Mouse (Mus musculus) intestine, embryonic 16.5 days (tissue): ENCODE measurements around the gene Fam184b. TPM values are rescaled to one million over a fixed set of nuclear protein-coding genes. Genes with fewer than 3 reads are reported as not detected.
A peak's percentile ranks its signal among the peaks of the same experiment; 100 is the strongest.

Source experiments
- ATAC-seq: fragments of 200-750 bp; cut with Nextera tagmentation; 2 replicates; pipeline ENCODE4 v1.8.0; 2017; ENCODE audit warnings: moderate TSS enrichment, moderate library complexity
- H3K27ac ChIP-seq: fragments of 300-500 bp; sonication (generic); 2 replicates; pipeline ENCODE4 v1.5.1; 2014; ENCODE audit warnings: mild to moderate bottlenecking, low read length
- H3K27me3 ChIP-seq: fragments of 300-500 bp; sonication (generic); replicated peaks from 2 replicates; pipeline ENCODE4 v1.6.1; 2014; ENCODE audit warnings: low read length, control low read depth, mixed read lengths; ENCODE audit not compliant: control insufficient read depth, insufficient read depth
- H3K36me3 ChIP-seq: fragments of 300-500 bp; sonication (generic); 2 replicates; pipeline ENCODE4 v1.6.1; 2014; ENCODE audit warnings: low read length, control low read depth; ENCODE audit not compliant: control insufficient read depth, insufficient read depth
- H3K4me1 ChIP-seq: fragments of 300-500 bp; sonication (generic); 2 replicates; pipeline ENCODE4 v1.6.1; 2014; ENCODE audit warnings: low read length, control low read depth, mixed read lengths; ENCODE audit not compliant: control insufficient read depth, insufficient read depth
- H3K4me2 ChIP-seq: fragments of 300-500 bp; sonication (generic); 2 replicates; pipeline ENCODE4 v1.6.1; 2014; ENCODE audit warnings: low read depth, low read length, control low read depth
- H3K4me3 ChIP-seq: fragments of 300-500 bp; sonication (generic); 2 replicates; pipeline ENCODE4 v1.5.1; 2014; ENCODE audit warnings: mild to moderate bottlenecking, low read length
- H3K9ac ChIP-seq: fragments of 300-500 bp; sonication (generic); 2 replicates; pipeline ENCODE4 v1.6.1; 2014; ENCODE audit warnings: low read depth, low read length
- H3K9me3 ChIP-seq: fragments of 300-500 bp; sonication (generic); 2 replicates; pipeline ENCODE4 v1.6.1; 2016; ENCODE audit warnings: low read length, control low read depth; ENCODE audit not compliant: control insufficient read depth
- WGBS: fragments of 180-500 bp; shearing (Covaris S2); extraction: QIAGEN DNeasy Blood & Tissue Kit; methylation state at CpG from one replicate; pipeline ENCODE4 v1.1.7; 2014; 5-methylcytosine and 5-hydroxymethylcytosine counted together
- polyA plus RNA-seq: library from polyadenylated mRNA; unstranded; fragments of >200 nt; fragmentation: Nextera tagmentation; extraction: Ambion mirVana; gene quantifications from 2 replicates; pipeline ENCODE4 v1.2.1, GENCODE M21; 2015

The Fam184b gene
- polyA plus RNA-seq: 2.6 and 2.9 TPM in 2 replicates

DNA sequence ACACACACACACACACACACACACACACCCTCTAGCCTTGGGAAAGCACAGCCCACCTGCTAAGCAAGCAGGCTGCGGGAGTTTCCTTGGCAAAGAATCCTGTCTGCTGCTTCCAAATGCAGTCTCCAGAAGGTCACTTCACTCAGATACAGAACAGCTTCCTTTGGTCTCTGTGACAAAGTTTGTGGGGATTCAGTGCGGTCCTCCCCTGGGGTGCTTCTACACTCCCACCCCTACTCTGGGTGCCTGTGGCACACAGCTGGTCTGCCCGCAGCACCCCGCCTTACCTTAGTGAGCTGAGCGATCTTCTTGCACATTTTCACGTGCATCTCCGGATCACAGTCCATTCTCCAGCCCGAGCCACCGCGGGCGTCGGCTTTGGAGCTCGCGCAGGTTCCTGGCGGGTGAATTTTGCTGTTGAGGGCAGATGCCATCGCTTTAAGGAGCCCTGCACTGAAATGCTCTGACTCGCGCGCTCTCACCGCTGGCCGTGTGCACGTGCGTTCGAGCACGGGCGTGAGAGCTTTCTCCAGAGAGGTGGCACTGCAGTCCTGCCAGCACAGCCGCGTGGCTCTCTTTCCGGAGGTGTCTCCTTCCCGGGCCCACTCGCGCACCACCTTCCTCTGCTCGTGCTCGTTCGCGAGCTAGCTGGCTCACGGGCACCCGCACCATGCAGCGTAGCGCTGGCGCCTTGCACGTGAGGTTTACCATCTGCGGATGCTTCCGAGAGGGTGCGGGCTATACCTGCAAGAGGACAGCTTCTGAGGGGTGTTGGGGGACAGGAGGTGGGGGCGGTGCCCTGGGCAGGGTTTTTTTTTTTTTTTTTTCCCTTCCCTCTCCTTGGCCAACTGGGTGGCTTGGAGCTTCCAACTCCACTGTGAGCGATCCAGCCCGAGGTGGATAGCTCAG is at the start of gene Fam184b:
Gene Fam184b, minus strand, starts transcription at position 809 of the 909 bp plus-strand sequence.
- H3K4me1 ChIP-seq: peaks cover 7% of the 10 kb centered on the region; the same call in 1 of the 2 replicates
- no peaks in the 10 kb centered on the region for H3K36me3 ChIP-seq
- WGBS: under 1% methylated on average over 47 of the region's 48 CpGs
- peak within 1 kb of the TSS; percentile 70 for H3K9ac ChIP-seq
- H3K9me3 ChIP-seq: no peaks in the 10 kb centered on the region
- peak; percentile 92 for ATAC-seq
- H3K4me2 ChIP-seq: peak within 1 kb of the TSS; percentile 98
- peak within 1 kb of the TSS; percentile 64 for H3K4me3 ChIP-seq
- no peak within 1 kb of the TSS for H3K27ac ChIP-seq
- H3K27me3 ChIP-seq: no peaks in the 10 kb centered on the region

DNA sequence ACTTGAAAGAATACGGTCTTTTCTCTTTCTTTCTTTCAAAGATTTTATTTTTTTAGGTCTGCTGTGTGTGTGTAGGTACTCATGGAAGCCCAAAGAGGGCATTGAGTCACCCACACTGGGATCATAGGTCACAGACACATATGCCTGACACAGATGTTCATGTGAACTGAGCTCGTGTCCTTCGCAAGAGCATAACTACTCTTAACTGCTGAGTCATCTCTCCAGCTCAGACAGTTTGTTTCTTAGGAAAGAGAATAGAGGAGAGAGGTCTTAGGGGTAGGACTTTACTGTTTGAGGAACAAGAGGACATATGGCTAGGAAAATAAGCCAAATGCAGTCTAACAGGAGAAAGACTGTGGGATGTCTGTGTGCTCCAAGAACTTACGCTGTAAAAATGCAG is 49.7 kb upstream of the Fam184b start:
- ATAC-seq: no peak
- no peaks in the 10 kb centered on the region for H3K27me3 ChIP-seq
- no peaks in the 10 kb centered on the region; the same call in 1 of the 2 replicates for H3K36me3 ChIP-seq
- no peak overlapping the region for H3K4me2 ChIP-seq
- H3K4me1 ChIP-seq: no peaks in the 10 kb centered on the region
- H3K9ac ChIP-seq: no peak overlapping the region
- 91% methylated on average over 4 of the region's 4 CpGs for WGBS
- H3K27ac ChIP-seq: no peak overlapping the region
- no peaks in the 10 kb centered on the region for H3K9me3 ChIP-seq
- H3K4me3 ChIP-seq: no peak overlapping the region

DNA sequence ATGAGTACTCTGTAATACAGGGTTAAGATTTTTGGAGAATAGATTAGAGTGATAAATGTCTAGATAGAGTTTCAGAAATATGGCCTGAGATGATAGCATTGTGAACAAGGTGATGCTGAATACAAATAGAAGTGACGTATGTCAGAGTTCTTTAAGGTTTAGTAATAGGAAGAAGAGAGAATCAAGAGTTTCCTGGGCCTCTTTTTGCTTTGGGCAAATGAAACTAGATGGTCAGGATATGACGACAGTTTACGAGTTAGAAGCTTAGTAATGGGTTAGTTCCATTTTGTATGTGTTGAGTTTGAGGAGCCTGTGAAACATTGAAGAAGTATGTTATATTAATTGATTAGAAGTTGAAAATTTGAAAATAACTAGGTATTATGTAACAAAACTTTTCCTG is 46.8 kb upstream of the Fam184b start:
- H3K4me2 ChIP-seq: no peak overlapping the region
- H3K9me3 ChIP-seq: no peaks in the 10 kb centered on the region
- no peak overlapping the region for H3K9ac ChIP-seq
- 95% methylated on average over 3 of the region's 3 CpGs for WGBS
- no peaks in the 10 kb centered on the region for H3K4me1 ChIP-seq
- H3K4me3 ChIP-seq: no peak overlapping the region
- H3K36me3 ChIP-seq: no peaks in the 10 kb centered on the region
- no peak for ATAC-seq
- no peaks in the 10 kb centered on the region for H3K27me3 ChIP-seq
- no peak overlapping the region for H3K27ac ChIP-seq

DNA sequence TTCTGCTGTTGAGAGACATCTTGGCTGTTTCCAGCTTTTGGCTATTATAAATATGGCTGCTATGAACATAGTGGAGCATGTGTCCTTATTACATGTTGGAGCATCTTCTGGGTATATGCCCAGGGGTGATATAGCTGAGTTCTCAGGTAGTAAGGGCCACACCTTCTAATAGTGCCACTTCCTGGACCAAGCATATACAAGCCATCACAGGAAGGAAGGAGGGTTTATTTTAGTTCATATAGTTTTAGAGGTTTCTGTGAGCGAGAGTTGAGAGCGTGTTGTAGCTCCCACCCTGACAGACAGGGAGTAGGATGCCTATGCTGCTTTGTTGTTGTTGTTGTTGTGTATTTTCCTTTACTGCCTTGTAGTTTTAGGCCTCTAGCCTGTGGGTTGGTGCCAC is 45.8 kb upstream of the Fam184b start:
- Histone ChIP-seq H3K36me3 (no peaks in the 10 kb centered on the region), H3K9me3 (no peaks in the 10 kb centered on the region), H3K4me3 (no peak overlapping the region), H3K27me3 (no peaks in the 10 kb centered on the region), H3K9ac (no peak overlapping the region), H3K4me1 (no peaks in the 10 kb centered on the region), H3K4me2 (no peak overlapping the region), H3K27ac (no peak overlapping the region)
- WGBS: 91% methylated on average over 2 of the region's 2 CpGs
- ATAC-seq: no peak

DNA sequence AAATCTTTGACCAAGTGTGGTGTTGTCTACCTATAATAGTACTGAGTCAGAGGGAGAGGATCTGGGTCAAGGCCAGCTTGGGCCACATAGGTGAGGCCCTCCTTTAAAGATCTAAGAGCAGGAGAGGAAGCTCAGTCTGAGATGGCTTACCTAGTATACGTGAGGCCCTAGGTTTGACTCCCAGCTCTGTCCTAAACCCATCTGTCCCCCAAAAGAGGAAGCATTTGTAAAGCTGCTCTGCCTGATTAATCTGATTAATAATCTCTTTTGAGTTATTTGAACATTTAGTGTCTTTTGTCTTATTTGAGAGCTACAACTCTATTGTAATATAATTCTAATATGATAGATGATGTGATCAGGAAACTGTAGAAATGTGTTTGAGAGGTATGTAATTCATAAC is 44.0 kb upstream of the Fam184b start:
- H3K4me1 ChIP-seq: no peaks in the 10 kb centered on the region
- H3K27ac ChIP-seq: no peak overlapping the region
- no peak overlapping the region for H3K4me2 ChIP-seq
- H3K36me3 ChIP-seq: no peaks in the 10 kb centered on the region
- no peaks in the 10 kb centered on the region for H3K9me3 ChIP-seq
- H3K4me3 ChIP-seq: no peak overlapping the region
- H3K9ac ChIP-seq: no peak overlapping the region
- ATAC-seq: no peak
- WGBS: 91% methylated on average over 1 of the region's 1 CpGs
- H3K27me3 ChIP-seq: no peaks in the 10 kb centered on the region

DNA sequence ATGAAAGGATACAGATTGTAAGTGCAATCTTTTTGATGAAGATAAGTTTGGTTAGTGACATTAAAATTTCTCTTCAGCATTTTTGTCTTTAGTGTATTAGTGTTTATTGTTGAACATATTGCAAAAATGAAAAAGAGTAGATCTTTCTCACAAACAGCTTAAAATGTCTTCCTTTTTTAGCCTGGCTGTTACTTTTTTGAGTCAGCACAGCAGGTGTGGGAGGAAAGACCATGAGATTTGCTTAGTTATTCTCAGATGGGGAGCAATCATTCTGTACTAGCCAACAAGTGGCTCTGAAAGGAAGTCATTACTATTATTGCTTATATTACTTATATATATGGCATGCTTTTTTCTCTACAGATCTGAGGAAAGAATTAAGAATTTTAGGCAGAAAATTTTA is 40.5 kb upstream of the Fam184b start:
- H3K4me2 ChIP-seq: no peak overlapping the region
- no peaks in the 10 kb centered on the region for H3K4me1 ChIP-seq
- no peak overlapping the region for H3K9ac ChIP-seq
- H3K27me3 ChIP-seq: no peaks in the 10 kb centered on the region
- no peak overlapping the region for H3K4me3 ChIP-seq
- H3K27ac ChIP-seq: no peak overlapping the region
- ATAC-seq: no peak
- H3K36me3 ChIP-seq: no peaks in the 10 kb centered on the region
- H3K9me3 ChIP-seq: no peaks in the 10 kb centered on the region

DNA sequence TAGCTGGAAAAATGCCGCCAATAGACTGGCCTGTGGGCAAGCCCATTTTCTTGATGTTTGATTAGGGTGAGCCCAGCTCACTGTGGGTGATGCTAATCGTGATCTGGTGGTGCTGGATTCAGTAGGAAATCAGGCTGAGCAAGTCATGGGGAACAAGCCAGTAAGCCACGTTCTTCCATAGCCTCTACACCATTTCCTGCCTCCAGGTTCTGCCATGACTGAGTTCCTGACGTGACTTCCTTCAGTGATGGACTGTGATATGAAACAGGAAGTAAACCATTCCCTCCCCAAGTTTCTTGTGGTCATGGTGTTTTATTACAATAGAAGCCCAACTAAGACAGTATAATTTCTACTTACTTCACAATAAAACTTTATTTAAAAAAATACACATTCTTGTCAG is 38.2 kb upstream of the Fam184b start:
- Histone ChIP-seq H3K4me2 (no peak overlapping the region), H3K36me3 (no peaks in the 10 kb centered on the region), H3K27ac (no peak overlapping the region), H3K9me3 (no peaks in the 10 kb centered on the region), H3K4me1 (no peaks in the 10 kb centered on the region), H3K4me3 (no peak overlapping the region), H3K27me3 (no peaks in the 10 kb centered on the region), H3K9ac (no peak overlapping the region)
- ATAC-seq: no peak
- WGBS: 80% methylated on average over 4 of the region's 4 CpGs

DNA sequence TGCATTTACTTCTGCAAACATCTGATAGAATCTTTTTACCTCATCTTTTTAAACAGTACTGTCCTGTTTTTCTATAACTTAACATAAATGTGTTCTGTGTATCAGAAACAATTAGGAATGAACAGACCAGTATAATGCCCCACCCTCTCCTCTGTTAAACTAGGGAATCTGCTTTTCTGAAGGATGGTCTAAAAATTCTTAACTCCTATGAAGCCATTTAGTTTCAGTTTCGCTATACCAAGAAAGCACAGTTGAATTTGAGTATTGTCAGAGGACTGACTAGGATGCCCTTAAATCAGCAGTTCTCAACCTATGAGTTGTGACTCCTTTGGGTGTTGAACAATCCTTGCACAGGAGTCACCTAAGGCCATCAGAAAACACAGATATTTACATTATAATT is 35.6 kb upstream of the Fam184b start:
- no peak for ATAC-seq
- H3K36me3 ChIP-seq: no peaks in the 10 kb centered on the region
- no peaks in the 10 kb centered on the region for H3K9me3 ChIP-seq
- H3K27me3 ChIP-seq: no peaks in the 10 kb centered on the region
- H3K4me3 ChIP-seq: no peak overlapping the region
- no peak overlapping the region for H3K27ac ChIP-seq
- 90% methylated on average over 1 of the region's 1 CpGs for WGBS
- 0 out of 2 replicates have a peak, but pooled peaks cover 2% of the 10 kb centered on the region for H3K4me1 ChIP-seq
- H3K4me2 ChIP-seq: no peak overlapping the region
- no peak overlapping the region for H3K9ac ChIP-seq

DNA sequence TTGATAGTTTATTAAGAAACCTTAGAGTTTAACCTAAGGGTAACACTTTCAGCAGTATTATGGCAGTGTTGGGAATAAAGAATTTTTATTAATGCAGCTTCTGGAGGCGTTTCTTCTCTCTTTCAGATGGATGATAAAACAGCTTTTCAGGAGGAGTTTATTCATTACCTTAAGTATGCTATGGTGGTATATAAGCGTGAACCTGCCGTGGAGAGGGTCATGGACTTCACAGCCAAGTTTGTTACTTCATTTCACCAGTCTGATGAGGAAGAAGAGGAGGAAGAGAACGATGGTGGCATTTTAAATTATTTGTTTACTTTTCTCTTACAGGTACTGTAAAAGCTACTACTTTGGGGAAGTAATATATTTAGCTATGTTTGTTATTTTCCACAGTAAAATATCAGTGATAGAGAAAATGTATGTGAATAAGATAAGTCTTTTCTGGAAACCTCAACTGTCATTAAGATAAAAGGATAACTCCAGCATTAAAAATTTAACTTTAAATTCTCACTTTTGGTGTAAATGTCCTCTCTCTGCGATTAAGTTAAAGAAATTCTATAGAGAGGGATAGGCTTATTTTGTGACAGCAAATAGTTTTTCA is 31.6 kb upstream of the Fam184b start:
- no peaks in the 10 kb centered on the region for H3K36me3 ChIP-seq
- no peaks in the 10 kb centered on the region for H3K27me3 ChIP-seq
- 46% methylated on average over 5 of the region's 5 CpGs for WGBS
- no peak overlapping the region for H3K27ac ChIP-seq
- peaks cover 6% of the 10 kb centered on the region for H3K4me1 ChIP-seq
- H3K4me2 ChIP-seq: peak overlapping the region; percentile 46
- ATAC-seq: no peak
- H3K9me3 ChIP-seq: no peaks in the 10 kb centered on the region
- H3K9ac ChIP-seq: no peak overlapping the region
- 0 out of 2 replicates have a peak overlapping the region, but pooled peaks have one; percentile 21 for H3K4me3 ChIP-seq
